Mouse (Mus musculus): ENCODE data around the gene Rab4a.
"Not testable (repeated sequence)": the region's sequence is repeated elsewhere in the genome, so short reads cannot be mapped to it uniquely, and the experiment has no call there.

Gene Rab4a

GRCm38 (mm10) chr8:123788416-123789170 is 17.2 kb upstream of the Rab4a start:
- DNase-seq (ENCODE audit: extremely low read depth, low read depth, low spot score) = no peak

GRCm38 (mm10) chr8:123789461-123789860 is 16.3 kb upstream of the Rab4a start:
- no peak for DNase-seq (ENCODE audit: extremely low read depth, low read depth, low spot score)

DNA sequence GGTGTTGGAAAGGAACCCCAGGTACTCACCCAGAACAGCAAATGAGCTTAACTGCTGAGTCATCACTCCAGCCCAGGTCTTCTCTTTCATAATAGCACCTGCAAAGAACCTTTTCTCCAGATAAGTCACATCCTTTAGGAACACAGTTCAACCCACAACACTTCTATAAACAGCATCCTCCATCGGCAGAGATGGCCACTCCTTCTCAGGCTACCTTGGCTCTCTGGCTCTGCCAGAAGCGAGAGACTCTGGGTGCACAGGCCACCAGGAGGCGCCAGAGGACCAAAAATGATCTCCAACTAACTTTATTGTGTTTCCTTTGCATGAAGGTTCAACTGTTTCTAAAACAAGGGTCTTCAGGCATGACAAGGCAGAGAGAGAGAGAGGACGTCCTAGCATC is 15.8 kb upstream of the Rab4a start:
- no peak for DNase-seq (ENCODE audit: extremely low read depth, low read depth, low spot score)

- DNase-seq (ENCODE audit: extremely low read depth, low read depth, low spot score) = no peak
Observed at GRCm38 (mm10) chr8:123791101-123791844, 14.5 kb upstream of the Rab4a start.

DNA sequence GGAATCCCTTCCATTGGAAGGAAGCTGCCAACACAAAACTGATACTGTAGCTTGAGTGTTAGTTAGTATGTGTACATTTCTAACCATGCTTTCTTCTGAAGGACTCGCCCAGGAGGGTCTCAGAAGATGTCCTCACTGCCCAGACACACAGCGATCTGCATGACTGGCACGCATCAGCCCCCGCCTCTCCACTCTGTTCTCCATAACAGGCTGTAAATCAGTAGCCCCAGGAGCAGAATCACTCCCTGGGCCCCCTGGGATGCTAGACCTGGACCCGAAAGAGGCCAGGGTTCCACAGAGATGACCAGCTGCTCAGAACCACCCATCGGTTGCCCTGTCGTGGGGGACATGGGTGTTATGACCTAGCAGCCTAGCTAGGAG is 13.9 kb upstream of the Rab4a start:
- no peak for DNase-seq (ENCODE audit: extremely low read depth, low read depth, low spot score)

DNA sequence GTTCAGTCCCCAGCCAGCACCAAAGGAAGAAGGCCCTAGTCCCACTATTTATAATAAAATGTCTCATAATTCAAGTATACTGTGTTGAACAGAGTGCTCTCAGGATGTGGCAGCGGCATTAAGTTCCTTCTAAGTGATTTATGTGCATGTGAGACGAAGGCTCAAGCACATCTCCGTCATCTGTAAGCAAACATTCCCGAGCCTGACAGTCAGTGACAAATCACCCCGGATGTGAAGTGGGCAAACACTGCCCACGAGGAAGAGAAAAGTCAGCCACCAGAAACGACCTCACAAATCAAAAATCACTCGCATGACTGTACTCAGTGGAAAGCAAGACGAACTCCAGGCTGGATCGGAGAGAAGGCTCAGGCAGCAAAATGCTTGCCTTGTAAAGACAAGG is 11.9 kb upstream of the Rab4a start:
- no peak for DNase-seq (ENCODE audit: extremely low read depth, low read depth, low spot score)

DNA sequence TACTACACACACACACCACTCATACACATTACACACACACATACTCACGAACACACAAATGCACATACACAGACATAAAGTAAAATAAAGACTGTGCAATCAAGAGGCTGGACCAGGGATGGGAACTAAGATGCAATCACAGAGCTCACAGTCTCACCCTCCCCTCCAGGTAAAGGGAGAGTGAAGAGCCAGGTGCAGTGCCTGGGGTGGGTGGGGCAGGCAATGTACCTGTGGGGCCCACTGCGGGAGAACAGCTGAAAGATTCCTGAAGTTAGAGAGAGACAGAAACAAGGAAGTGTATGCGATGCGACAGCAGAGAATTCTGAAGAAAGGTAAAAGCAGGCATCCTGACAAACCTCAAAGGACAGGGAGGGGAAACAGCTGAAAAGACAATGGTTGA is 11.0 kb upstream of the Rab4a start:
- no peak for DNase-seq (ENCODE audit: extremely low read depth, low read depth, low spot score)

GRCm38 (mm10) chr8:123796758-123797157 is 9.0 kb upstream of the Rab4a start:
- DNase-seq (ENCODE audit: extremely low read depth, low read depth, low spot score) = no peak

GRCm38 (mm10) chr8:123797928-123798327 is 7.9 kb upstream of the Rab4a start:
- no peak for DNase-seq (ENCODE audit: extremely low read depth, low read depth, low spot score)

DNA sequence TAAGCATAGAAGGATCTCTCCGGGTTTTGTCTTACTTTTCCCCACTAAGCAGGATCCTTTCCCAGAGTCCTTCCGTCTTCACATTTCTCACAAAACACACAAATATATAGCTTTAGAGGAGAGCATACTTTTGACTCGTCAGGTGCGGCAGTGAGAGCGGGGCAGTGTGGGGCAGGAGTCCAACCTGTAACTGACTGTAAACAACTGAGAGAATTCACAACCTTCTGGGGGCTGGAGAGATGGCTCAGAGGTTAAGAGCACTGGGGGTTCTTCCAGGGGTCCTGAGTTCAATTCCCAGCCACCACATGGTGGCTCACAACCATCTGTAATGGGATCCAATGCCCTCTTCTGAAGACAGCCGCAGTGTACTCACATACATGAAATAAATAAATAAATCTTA is 6.4 kb upstream of the Rab4a start:
- no peak for DNase-seq (ENCODE audit: extremely low read depth, low read depth, low spot score)

- no peak for DNase-seq (ENCODE audit: extremely low read depth, low read depth, low spot score)
Observed at GRCm38 (mm10) chr8:123799885-123800284, 5.9 kb upstream of the Rab4a start.

DNA sequence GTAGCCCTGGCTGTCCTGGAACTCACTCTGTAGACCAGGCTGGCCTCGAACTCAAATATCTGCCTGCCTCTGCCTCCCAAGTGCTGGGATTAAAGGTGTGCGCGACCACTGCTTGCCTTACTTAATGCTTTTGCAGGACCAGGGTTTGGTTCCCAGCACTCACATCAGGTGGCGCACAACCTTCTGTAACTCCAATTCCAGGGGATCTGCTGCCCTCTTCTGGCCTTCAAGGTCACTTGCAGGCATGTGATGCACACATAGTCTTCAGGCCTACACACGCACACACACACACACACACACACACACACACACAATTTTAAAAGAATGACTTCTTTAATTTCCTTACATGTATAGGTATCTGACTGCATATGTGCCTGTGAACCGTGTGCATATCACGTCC is 4.9 kb upstream of the Rab4a start:
- no peak for DNase-seq (ENCODE audit: extremely low read depth, low read depth, low spot score)

DNA sequence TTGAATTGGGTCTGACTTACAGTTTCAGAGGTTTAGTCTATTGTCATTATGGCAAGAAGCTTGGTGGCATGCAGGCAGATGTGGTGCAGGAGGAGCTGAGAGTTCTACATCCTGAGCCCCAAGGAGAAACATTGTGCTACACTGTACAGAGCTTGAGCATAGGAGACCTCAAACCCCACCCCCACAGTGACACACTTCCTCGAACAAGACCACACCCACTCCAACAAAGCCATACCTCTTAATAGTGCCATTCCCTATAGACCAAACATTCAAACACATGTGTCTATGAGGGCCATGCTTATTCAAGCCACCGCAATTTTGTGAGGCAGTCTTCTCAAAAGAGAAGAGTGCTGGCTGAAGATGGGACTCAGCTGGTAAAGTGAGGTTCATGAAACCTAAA is 4.2 kb upstream of the Rab4a start:
- DNase-seq (ENCODE audit: extremely low read depth, low read depth, low spot score) = no peak

GRCm38 (mm10) chr8:123803639-123804038 is 2.1 kb upstream of the Rab4a start:
- DNase-seq (ENCODE audit: extremely low read depth, low read depth, low spot score) = no peak

DNA sequence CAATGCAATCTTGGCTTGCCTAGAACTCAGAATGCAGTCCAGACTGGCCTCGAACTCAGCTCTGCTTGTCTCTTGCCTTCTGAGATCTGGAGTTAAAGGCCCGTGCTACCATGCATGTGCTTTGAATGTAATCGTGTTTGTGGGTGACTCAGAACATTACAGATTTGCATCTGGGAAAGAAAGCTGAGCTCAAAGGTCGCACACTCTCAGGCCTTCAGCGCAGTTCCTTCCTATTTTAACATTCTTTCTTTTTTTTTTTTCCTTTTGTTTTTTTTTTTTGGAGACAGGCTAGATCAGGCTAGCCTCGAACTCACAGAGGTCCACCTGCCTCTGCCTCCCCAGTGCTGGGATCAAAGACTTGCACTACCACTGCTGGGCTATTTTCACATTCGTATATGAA is 1.2 kb upstream of the Rab4a start:
- DNase-seq (ENCODE audit: extremely low read depth, low read depth, low spot score) = no peak

- DNase-seq (ENCODE audit: extremely low read depth, low read depth, low spot score) = no peak
Observed at GRCm38 (mm10) chr8:123805209-123805717, 522 bp upstream of the Rab4a start.

DNA sequence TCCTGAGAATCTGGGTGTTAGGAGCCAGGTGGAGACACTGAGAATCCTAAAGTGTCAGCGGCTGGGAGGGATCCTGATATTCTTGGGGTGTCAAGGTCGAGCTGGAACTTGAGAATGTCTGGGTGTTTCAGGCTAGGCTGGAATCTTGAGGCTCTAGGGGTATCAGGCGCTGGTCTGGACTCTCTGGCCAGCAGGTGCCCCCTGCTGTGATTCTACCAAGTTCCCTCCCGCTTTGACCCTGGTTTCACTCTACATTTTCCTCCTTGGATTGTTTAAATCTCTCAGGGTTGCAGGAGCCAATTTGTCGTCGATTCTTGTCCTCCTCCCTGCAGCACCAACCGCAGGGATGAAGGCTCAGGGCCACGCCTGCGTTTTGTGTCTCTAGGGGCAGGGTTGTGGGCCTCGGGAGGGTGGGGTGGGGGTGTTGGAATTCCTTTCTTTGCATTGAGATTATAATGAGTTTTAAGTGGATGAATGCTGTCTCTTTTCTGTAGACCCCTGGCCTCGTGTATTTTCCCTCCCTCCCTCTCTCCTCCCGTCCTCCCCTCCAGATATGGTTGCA is 670 bp downstream of the Rab4a start:
- DNase-seq (ENCODE audit: extremely low read depth, low read depth, low spot score) = no peak

- no peak for DNase-seq (ENCODE audit: extremely low read depth, low read depth, low spot score)
Observed at GRCm38 (mm10) chr8:123807024-123807431, 1.2 kb downstream of the Rab4a start.

DNA sequence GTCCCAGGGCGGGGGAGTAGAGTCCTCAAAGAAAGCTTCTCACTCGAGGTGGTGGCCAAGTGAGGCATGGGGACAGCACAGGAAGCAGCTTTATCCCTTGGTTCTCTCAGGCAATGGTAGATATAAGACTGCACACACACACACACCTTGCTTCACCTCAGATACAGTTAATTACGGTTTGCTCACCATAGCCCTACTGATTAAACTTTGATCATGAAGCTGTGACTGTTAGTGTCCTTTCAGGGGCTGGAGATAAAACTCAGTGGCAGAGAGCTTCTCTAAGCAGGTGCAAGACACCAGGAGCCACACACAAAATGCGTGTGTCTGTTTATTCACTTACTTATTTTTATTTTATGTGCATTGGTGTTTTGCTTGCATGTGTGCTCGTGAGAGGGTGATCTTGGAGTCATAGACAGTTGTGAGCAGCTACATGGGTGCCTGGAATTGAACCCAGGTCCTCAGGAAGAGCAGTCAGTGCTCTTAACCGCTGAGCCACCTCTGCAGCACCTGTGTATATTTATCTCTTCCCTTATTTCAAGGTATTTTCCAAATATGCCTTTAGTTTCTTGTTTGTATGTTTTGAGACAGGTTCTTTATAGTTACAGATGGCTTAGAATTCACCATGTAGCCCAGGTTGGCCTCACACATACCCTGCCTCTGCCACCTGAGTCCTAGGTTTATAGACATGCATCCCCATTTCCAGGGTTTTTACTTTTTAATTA is 2.2 kb downstream of the Rab4a start:
- no peak for DNase-seq (ENCODE audit: extremely low read depth, low read depth, low spot score)

DNA sequence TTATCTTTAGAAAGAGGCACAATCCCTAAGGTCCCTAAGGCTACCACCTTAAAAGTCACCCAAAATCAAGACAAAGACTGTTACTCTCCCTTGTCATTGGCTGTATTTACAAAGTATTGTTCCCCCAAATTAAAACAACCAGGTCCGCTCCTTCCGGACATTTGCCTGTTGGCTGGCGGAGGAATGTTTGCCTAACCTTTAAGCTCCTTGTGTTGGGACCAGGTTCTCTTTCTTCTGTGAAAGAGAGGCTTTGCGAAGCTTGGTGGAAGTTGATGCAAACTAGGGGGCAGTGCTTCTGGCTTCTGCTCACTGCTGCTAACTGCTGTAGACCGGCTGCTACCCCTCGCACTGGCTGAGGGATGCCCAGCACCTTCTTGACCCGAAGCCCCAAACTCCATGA is 2.9 kb downstream of the Rab4a start:
- DNase-seq (ENCODE audit: extremely low read depth, low read depth, low spot score) = no peak

DNA sequence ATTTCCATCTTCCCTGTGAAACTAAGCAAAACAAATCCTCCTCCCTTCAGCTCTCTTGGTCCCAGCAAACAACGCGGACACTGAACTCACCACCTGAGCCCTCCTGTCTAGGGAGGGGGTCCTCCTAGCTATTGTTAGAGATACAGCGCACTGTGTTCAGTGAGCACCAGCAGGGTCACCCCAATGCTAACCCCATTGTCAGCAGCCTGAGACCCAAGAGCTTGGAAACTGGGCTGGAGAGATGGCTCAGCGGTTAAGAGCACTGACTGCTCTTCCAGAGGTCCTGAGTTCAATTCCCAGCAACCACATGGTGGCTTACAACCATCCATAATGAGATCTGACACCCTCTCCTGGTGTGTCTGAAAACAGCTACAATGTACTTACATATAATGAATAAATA is 3.6 kb downstream of the Rab4a start:
- not testable (repeated sequence) for DNase-seq (ENCODE audit: extremely low read depth, low read depth, low spot score)
